Mouse (Mus musculus): Measurements from ENCODE around the gene Slc17a6. TPM values are rescaled to one million over a fixed set of nuclear protein-coding genes. Genes with fewer than 3 reads are reported as not detected.

Slc17a6 gene
- polyA plus RNA-seq (2016; fragmentation: Nextera tagmentation; extraction: Ambion mirVana): not detected in 2 replicates

- no peak within 1 kb of the TSS for H3K4me3 ChIP-seq
- peak; percentile 87 for DNase-seq (ENCODE audit: low spot score)
- no peak within 1 kb of the TSS for H3K27ac ChIP-seq
- peaks cover 68% of the 10 kb centered on the region for H3K27me3 ChIP-seq (ENCODE audit: low read depth, poor library complexity, severe bottlenecking)
- H3K36me3 ChIP-seq: no peaks in the 10 kb centered on the region
- H3K9me3 ChIP-seq (replicated peaks): no peaks in the 10 kb centered on the region
- under 1% methylated on average over 23 of the region's 23 CpGs for WGBS
- peaks cover 5% of the 10 kb centered on the region for H3K4me1 ChIP-seq
Measured at GRCm38 (mm10) chr7:51621694-51622145, at the start of gene Slc17a6. TSS of gene Slc17a6 (plus strand) at chr7:51622006.

GRCm38 (mm10) chr7:51600021-51600420 lies 21.8 kb upstream of the Slc17a6 start:
- no peaks in the 10 kb centered on the region for H3K4me1 ChIP-seq
- WGBS: 90% methylated on average over 4 of the region's 4 CpGs
- no peak overlapping the region for H3K27ac ChIP-seq
- H3K27me3 ChIP-seq (ENCODE audit: low read depth, poor library complexity, severe bottlenecking): no peaks in the 10 kb centered on the region
- no peaks in the 10 kb centered on the region for H3K9me3 ChIP-seq (replicated peaks)
- H3K4me3 ChIP-seq: no peak overlapping the region
- DNase-seq (ENCODE audit: low spot score): no peak
- H3K36me3 ChIP-seq: no peaks in the 10 kb centered on the region

- no peak for DNase-seq (ENCODE audit: low spot score)
- 92% methylated on average over 12 of the region's 12 CpGs for WGBS
- Histone ChIP-seq H3K4me1 (no peaks in the 10 kb centered on the region), H3K27ac (no peak overlapping the region), H3K36me3 (no peaks in the 10 kb centered on the region), H3K27me3 (ENCODE audit: low read depth, poor library complexity, severe bottlenecking) (no peaks in the 10 kb centered on the region), H3K9me3 (replicated peaks) (no peaks in the 10 kb centered on the region), H3K4me3 (no peak overlapping the region)
Measured at GRCm38 (mm10) chr7:51603741-51604140, 18.1 kb upstream of the Slc17a6 start.

GRCm38 (mm10) chr7:51614404-51614803 lies 7.4 kb upstream of the Slc17a6 start:
- Histone ChIP-seq H3K36me3 (no peaks in the 10 kb centered on the region), H3K4me3 (no peak overlapping the region), H3K27me3 (ENCODE audit: low read depth, poor library complexity, severe bottlenecking) (no peaks in the 10 kb centered on the region), H3K9me3 (replicated peaks) (no peaks in the 10 kb centered on the region; the same call in 1 of the 2 replicates), H3K27ac (no peak overlapping the region), H3K4me1 (no peaks in the 10 kb centered on the region)
- 39% methylated on average over 5 of the region's 5 CpGs for WGBS
- DNase-seq (ENCODE audit: low spot score): no peak

- H3K27ac ChIP-seq: no peak overlapping the region
- H3K36me3 ChIP-seq: no peaks in the 10 kb centered on the region
- H3K4me3 ChIP-seq: no peak overlapping the region
- no peak for DNase-seq (ENCODE audit: low spot score)
- H3K9me3 ChIP-seq (replicated peaks): no peaks in the 10 kb centered on the region
- no peaks in the 10 kb centered on the region for H3K4me1 ChIP-seq
- H3K27me3 ChIP-seq (ENCODE audit: low read depth, poor library complexity, severe bottlenecking): peaks cover 30% of the 10 kb centered on the region
Measured at GRCm38 (mm10) chr7:51617941-51618340, 3.9 kb upstream of the Slc17a6 start.

- H3K27ac ChIP-seq: no peak overlapping the region
- peaks cover 35% of the 10 kb centered on the region for H3K27me3 ChIP-seq (ENCODE audit: low read depth, poor library complexity, severe bottlenecking)
- no peaks in the 10 kb centered on the region for H3K9me3 ChIP-seq (replicated peaks)
- WGBS: 42% methylated on average over 2 of the region's 2 CpGs
- H3K36me3 ChIP-seq: no peaks in the 10 kb centered on the region
- DNase-seq (ENCODE audit: low spot score): no peak
- no peaks in the 10 kb centered on the region for H3K4me1 ChIP-seq
- no peak overlapping the region for H3K4me3 ChIP-seq
Measured at GRCm38 (mm10) chr7:51618412-51618811, 3.4 kb upstream of the Slc17a6 start.

GRCm38 (mm10) chr7:51619977-51620376 lies 1.8 kb upstream of the Slc17a6 start:
- WGBS: 47% methylated on average over 1 of the region's 1 CpGs
- Histone ChIP-seq H3K36me3 (no peaks in the 10 kb centered on the region), H3K4me1 (no peaks in the 10 kb centered on the region; the same call in 1 of the 2 replicates), H3K9me3 (replicated peaks) (no peaks in the 10 kb centered on the region), H3K27ac (no peak overlapping the region), H3K4me3 (no peak overlapping the region), H3K27me3 (ENCODE audit: low read depth, poor library complexity, severe bottlenecking) (peaks cover 51% of the 10 kb centered on the region)
- no peak for DNase-seq (ENCODE audit: low spot score)

- WGBS: under 1% methylated on average over 18 of the region's 18 CpGs
- Histone ChIP-seq H3K27me3 (ENCODE audit: low read depth, poor library complexity, severe bottlenecking) (peaks cover 73% of the 10 kb centered on the region), H3K36me3 (no peaks in the 10 kb centered on the region), H3K4me1 (peaks cover 8% of the 10 kb centered on the region), H3K4me3 (no peak overlapping the region), H3K27ac (no peak overlapping the region), H3K9me3 (replicated peaks) (no peaks in the 10 kb centered on the region)
- DNase-seq (ENCODE audit: low spot score): no peak
Measured at GRCm38 (mm10) chr7:51622196-51622595, 390 bp downstream of the Slc17a6 start.

GRCm38 (mm10) chr7:51622666-51623065 lies 860 bp downstream of the Slc17a6 start:
- H3K4me3 ChIP-seq: no peak overlapping the region
- peaks cover 11% of the 10 kb centered on the region for H3K4me1 ChIP-seq
- H3K9me3 ChIP-seq (replicated peaks): no peaks in the 10 kb centered on the region
- H3K27ac ChIP-seq: no peak overlapping the region
- WGBS: 7% methylated on average over 5 of the region's 5 CpGs
- no peaks in the 10 kb centered on the region for H3K36me3 ChIP-seq
- peaks cover 78% of the 10 kb centered on the region for H3K27me3 ChIP-seq (ENCODE audit: low read depth, poor library complexity, severe bottlenecking)
- no peak for DNase-seq (ENCODE audit: low spot score)

- no peaks in the 10 kb centered on the region for H3K9me3 ChIP-seq (replicated peaks)
- WGBS: 1% methylated on average over 4 of the region's 4 CpGs
- no peak for DNase-seq (ENCODE audit: low spot score)
- peaks cover 11% of the 10 kb centered on the region for H3K4me1 ChIP-seq
- no peaks in the 10 kb centered on the region for H3K36me3 ChIP-seq
- H3K27me3 ChIP-seq (ENCODE audit: low read depth, poor library complexity, severe bottlenecking): peaks cover 95% of the 10 kb centered on the region
- no peak overlapping the region for H3K27ac ChIP-seq
- no peak overlapping the region for H3K4me3 ChIP-seq
Measured at GRCm38 (mm10) chr7:51624336-51624897, 2.6 kb downstream of the Slc17a6 start.

- 0% methylated on average over 23 of the region's 23 CpGs for WGBS
- Histone ChIP-seq H3K4me3 (no peak overlapping the region), H3K27me3 (ENCODE audit: low read depth, poor library complexity, severe bottlenecking) (peaks cover 97% of the 10 kb centered on the region), H3K36me3 (no peaks in the 10 kb centered on the region), H3K4me1 (peaks cover 11% of the 10 kb centered on the region), H3K9me3 (replicated peaks) (no peaks in the 10 kb centered on the region), H3K27ac (no peak overlapping the region)
- DNase-seq (ENCODE audit: low spot score): peak; percentile 51
Measured at GRCm38 (mm10) chr7:51625161-51625560, 3.4 kb downstream of the Slc17a6 start.

GRCm38 (mm10) chr7:51625591-51626255 lies 3.9 kb downstream of the Slc17a6 start:
- 2% methylated on average over 11 of the region's 11 CpGs for WGBS
- DNase-seq (ENCODE audit: low spot score): peak; percentile 32
- no peaks in the 10 kb centered on the region for H3K9me3 ChIP-seq (replicated peaks)
- no peaks in the 10 kb centered on the region for H3K36me3 ChIP-seq
- H3K4me1 ChIP-seq: peaks cover 11% of the 10 kb centered on the region
- H3K27me3 ChIP-seq (ENCODE audit: low read depth, poor library complexity, severe bottlenecking): peaks cover 98% of the 10 kb centered on the region
- H3K4me3 ChIP-seq: no peak overlapping the region
- no peak overlapping the region for H3K27ac ChIP-seq

- Histone ChIP-seq H3K4me3 (no peak overlapping the region), H3K27ac (no peak overlapping the region), H3K27me3 (ENCODE audit: low read depth, poor library complexity, severe bottlenecking) (peaks cover 98% of the 10 kb centered on the region), H3K36me3 (no peaks in the 10 kb centered on the region), H3K4me1 (peaks cover 11% of the 10 kb centered on the region), H3K9me3 (replicated peaks) (no peaks in the 10 kb centered on the region)
- DNase-seq (ENCODE audit: low spot score): no peak
- WGBS: 1% methylated on average over 16 of the region's 16 CpGs
Measured at GRCm38 (mm10) chr7:51626451-51627000, 4.7 kb downstream of the Slc17a6 start.

Data from limb, embryonic 10.5 days (tissue).